Mouse (Mus musculus) embryo, embryonic 11.5 days (tissue): ENCODE results near the gene Sfxn5.

Experiments used
- DNase-seq: peaks from one replicate; pipeline ENCODE4 v3.0.0-alpha.2; 2012; ENCODE audit warnings: low read depth, low spot score

Gene Sfxn5

DNA sequence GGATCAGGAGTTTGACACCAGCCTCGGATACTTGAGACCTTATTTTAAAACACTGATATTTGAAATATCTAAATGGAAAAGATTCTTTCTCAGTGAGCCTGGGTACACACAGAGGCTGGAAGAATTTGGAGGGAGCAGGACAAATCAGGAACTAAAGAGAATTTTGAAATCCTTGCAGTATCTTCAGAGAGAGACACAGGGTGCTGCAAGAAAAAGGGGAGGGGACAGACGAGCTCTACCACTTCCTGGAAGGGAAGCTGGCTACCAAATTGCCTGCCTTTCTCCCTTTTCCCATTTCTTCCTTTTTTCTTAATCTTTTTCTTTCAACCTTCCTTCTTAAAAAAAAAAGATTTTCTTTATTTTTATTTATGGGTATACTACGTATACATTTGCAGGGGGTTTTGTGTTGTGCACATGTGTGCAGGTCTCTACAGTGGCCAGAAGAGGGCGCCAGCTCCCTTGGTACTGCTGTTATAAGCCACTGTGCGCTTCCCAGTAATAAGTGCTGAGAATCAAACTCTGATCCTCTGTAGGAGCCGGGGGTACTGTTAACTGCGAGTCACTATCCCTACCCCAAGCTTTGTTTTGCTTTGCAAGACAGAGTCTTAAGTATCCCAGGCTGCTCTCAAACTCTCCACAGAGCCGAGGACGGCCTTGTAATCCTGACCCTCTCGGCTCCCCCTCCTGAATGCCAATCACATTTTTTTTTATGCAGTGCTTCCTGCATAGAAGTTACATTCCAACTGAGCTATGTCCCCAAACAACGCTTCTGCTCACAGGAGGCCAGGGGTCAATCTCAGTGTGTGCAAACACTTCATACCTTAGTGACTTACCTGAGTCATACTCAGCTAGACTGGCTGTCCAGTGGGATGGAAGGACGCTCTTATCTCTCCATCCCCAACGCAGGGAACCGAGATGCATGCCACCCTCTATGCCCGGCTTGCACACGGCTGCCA is 42.1 kb downstream of the Sfxn5 start:
- DNase-seq, result no peak

DNA sequence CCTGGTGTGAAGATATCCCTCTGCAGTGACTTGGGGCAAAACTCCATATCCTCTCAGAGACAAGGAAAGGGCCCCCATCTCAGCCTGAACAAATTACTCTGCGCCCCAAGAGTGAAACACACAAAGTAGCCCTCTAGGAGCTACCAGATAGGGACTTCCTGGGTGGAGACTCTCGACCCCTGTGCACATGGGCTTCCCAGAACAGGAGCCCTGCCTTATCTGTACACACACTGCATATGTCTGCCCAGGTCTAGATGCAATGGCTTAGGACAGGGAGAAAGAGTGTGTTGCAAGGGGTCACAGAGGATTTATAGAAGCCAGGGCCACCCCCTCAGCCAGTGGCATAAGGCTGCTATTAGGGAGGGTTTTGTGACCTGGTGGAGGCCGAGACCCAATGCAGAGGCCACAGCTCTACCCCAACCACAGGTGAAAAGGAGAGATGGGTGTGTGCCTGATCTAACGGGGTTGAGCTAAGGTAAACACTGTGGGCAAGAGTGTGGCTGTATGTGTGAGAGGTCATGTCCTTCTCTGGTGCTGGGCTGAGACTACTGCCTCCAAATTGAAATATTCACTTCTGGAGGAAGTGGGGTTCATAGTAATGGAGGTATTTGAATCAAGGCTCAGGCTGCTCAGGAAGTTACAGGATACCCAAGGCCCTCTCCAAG is 44.9 kb downstream of the Sfxn5 start:
- no peak for DNase-seq

DNA sequence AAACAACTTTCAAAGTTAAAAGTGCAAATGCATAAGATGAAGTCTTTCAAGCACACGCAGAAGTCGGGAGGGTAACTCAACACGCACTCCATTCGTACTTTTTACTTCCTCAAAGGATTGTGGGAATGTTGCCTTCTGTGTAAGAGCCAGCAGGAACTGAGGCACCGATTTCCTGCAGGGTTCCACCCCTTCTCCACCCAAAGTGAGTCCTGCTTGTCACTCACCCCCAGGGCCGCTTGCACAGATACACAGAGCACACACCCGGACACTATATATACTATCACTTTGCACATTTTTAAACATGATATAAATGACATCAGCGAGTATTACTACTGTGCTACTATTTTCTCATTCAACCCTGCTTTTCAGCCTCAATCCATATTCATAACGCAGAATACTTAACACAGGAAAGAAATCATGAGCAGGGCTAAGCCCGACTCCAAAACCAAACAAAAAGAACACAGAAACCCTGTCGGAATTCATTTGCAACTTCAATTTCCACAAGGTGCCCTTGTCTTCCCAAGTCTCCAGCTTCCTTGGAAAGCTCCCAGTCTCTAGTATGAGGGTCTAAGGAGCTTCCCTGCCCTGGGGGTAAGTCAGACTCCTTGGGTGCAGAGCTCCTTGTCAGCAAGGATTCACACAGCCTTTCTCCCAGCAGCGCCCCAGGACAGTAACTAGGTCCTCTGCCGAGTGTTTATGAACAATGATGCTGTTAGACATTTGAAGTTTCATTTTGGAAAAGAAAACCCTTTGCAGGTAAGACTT is 46.8 kb downstream of the Sfxn5 start:
- no peak for DNase-seq

DNA sequence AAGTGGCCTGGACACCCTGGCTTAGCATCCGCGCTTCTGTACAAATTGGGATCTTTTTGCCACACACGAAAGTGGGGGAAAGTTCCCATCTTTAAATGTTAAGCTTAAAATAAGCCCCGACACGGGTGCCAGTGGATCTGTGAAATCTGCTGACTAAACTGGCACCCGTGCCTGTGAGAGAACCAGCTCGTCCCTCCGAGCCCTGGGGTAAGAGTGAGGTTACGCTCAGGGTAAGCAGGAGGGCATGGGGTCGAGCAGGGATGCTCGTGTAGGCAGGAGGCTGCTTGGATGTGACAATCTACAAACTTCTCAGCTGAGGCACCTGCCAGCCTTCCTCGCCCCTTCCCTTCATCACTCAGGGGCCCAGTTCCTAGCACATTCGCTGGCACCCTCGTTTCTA is 52.4 kb downstream of the Sfxn5 start:
- no peak for DNase-seq

DNA sequence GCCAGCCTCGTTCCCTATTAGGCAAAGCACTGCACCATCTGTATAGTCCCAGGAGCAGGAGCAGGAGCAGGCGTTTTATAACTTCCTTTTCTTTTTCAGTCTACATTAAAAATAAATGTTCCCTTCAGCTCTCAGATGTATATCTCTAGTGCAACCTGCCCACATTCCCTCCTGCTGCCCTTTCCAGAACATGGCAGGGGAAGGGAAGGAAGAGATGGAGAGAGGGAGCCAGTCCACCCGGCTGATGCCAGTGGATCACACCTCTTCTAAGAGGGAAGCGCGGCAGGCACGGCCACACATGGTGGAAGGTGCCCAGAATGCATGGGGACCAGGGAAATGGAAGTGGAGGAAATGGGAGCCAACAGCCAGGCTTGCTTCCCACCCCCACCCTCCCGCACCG is 56.7 kb downstream of the Sfxn5 start:
- no peak for DNase-seq

DNA sequence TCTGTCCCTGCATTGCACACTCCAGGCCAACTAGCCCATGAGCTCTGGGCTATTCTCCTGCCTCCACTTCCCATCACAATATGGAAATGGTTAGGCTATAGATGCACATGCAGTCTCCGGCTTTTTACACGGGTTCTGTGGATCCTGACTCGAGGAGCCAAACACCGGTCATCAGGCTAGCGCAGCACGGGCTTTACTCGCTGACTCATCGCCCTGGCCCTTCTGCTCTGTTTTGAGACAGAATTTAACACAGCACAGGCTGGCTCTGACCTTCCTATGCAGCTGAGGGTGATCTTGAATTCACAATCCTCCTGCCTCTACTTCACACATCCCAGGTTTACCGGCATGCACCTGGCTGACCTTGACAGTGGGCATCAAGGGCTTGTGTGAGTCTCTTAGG is 60.8 kb downstream of the Sfxn5 start:
- no peak for DNase-seq

DNA sequence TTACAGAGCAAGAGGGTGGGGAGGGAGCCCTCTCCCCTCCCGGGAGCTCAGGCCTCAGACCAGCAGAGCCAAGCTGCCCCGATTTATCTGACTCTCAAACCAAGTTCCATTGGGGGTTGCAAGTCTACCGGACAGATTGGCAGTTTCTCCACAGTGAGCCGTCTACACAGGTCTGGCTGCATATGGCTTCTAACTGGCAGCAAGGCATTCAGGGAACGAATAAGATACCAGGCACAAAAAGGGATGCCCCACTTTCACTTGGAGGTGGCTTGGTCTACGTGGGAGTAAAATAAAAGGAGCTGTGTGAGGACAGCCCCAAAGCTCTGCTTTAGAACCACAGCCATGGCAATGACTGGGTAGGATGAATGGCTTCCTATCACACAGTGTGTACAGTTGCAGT is 67.2 kb downstream of the Sfxn5 start:
- no peak for DNase-seq

DNA sequence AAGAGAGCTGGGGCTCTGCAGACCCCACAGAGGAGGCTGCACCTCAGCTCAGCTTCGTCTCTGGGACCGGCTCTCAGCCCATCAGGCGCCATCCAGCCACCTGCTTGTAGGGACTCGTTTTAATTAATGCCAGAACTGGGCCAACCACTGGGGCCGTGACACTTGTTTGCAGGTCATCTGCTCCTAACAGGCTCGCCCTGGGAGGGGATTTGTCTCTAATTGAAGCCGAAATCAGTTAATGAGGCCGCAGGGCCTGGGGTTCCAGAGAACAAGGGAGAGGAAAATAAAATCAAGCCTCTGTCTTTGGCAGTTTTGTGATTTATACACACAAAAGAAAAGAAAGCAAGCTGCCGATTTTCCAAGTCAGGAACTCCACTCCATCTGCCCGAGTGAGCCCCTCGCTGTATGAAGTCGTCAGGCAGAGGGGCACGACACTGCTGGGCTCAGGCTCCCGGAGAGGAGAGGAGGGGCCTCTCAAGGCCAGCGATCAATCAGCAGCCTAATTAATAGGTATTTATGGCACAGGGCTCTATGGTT is 68.2 kb downstream of the Sfxn5 start:
- DNase-seq, result peak; percentile 19

DNA sequence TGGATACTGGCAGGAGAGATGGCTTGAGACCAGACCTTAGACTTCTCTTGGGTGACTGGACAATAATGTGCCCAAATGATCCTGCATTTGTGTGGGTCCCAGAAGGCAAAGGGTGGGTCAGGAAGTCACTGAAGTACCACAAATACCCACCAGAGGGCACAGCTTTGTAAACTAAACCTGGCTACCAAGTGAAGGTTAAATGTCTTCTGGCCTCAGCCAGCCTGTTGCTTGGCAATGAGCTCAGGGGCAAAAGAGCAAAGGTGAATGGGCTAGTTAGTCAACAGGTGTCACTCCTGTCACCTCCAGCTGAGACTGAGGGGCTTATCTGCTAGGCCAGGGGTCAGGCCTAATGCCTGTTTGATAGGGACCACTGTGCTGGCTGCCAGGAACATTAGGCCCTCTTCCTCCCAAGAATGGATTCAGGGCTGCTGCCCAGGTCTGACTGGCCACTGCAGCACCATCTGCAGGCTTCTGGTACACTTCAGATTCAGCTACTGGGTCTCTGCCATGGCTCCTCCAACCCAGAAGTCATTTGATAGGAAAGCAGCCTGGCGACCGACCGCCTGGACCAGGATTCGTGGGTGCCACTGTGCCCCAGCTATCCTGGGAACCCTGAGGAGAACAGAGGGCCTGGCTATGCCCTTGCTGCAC is 70.2 kb downstream of the Sfxn5 start:
- peak; percentile 27 for DNase-seq

DNA sequence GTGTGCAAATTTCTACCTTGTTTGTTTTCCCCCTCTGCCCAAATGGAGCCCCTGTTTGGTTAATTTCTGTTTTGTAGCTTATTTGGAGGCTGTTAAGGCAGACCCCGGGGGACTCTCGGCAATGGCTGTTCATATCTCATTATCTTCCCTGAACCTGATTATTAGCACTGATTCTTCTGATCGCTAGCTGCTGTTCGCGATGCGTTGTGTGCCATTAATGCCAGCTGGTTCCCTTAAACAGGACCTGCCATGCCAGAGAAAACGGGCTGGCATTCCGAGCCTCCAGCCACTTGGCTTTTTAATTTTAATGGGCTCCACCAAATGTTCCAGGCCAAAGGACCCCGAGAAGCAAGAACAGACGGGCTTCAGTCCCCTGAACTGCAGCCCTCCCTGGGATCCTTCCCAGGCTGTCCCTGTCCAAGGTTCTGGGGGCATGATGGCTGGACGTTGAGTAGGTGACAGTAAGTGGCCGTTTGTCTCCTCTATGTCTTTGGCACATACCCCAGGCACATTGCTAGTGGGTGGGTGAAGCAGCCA is 74.1 kb downstream of the Sfxn5 start:
- no peak for DNase-seq

DNA sequence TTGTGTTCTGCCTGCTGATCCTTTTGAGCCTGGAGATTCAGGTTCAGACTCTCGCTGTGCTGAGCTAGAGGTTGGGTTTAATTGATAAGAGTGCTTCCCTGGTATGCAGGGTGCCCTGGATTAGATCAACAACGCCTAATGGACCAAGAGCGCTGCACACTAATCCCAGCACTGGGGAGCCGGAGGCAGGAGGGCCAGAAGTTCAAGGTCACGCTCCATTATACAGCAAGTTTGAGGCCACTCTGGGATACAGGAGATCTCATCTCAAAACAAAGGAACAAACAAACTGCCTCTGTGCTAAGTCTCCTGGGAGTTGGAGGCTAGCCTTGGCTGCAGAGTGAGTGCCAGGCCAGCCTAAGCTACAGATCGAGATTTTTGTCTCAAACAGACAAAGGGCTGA is 77.6 kb downstream of the Sfxn5 start:
- no peak for DNase-seq

DNA sequence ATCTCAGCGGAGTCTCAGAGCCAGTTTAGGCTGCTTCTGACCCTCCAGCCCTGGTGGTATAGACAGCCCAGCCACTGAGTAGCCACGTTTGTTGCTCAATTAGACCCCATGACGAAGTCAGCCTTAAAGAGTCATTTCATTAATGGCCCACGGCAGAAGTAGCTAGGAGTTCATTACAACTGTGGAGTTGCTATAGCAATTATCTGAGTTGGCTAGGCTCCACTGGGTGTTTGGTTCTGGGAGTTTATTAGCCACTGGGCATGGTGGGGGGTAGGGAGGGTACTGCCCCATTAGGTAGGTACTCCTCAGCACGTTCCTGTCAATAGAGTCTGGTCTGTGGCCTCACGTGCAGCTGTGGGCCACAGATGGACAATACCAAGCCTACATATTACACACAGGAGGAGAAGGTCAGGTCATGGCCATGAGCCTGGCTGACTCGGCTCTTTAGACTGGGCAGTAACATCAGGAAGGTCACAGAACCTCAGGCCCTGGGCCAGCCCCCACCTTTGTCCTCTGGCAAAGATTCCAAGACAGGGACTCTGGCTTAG is 79.2 kb downstream of the Sfxn5 start:
- DNase-seq, result no peak

DNA sequence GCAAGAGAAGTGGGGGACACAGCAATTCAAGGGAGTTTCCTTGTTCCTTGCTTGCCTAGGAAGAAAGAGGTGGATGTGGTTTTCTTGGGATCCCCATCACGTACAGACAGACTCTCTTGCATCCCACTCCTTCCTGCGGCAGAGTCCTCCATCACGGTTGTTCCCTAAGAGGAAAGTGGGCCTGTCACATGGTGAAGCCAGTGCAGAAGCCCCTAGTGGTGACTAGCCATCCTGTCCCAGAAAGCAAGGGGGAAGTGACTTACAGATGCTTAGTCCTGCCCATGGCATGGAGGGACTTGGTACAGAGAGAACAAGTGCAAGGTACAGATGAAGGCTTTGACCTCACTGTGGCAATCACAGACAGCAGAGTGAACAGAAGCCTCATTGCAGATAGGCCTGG is 79.9 kb downstream of the Sfxn5 start:
- DNase-seq, result no peak

DNA sequence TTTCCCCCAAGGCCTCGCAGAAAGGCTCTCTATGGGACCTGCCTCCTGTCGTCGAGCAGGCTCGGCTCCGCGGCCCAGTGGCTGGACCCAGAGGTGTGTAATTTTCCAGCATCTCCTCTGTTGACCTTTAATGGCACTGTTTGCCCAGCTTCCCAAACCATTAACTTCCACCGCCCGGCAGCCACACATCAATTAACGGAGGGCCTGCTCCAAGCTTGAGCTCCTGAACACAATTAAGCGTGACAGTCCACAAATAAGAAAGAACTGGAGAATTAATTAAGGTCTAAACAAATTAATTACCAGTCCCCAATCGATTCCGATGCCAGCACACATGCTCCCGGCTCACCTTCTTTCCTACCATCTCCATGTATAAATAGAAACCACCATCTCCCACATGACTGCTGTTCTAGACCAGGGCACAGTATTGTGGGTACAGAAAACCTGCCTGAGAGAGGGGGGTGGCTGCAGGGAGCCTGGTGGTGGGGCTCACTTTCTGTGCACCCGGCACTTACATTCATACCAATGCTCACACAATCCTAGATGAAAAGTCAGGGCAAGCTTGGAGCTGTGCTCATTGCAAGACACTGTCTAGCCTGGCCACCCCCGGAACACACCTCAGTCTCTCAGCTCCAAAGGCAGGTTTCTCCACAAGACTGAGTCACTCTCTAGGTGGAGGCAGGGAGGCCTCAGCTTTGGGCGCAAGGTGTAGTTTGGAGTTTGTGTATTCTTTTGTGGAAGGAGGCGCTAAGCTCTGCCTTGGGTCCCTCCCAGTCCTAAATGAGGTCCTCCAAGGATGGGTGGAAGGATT is 80.8 kb downstream of the Sfxn5 start:
- no peak for DNase-seq

DNA sequence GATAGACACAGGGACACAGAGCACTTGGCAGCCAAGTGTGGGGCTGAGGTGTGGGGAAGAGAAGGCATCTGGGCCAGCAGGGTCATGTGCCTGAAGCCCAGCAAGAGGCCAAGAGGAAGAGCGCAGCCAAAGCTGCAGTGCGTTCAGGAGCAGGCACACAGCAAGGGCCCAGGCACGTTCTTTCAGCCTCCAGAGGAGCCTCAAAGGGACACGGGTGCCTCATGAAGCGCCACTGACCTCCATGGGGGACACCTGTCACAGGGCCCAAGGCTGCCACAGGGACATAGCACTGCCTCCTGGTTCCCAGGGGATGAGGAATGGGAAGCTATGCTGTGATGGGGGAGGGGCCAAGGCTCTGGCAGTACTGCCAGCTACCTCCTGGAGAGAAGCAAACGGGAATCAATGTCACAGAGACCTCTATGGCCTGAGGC is 82.4 kb downstream of the Sfxn5 start:
- DNase-seq, result no peak

DNA sequence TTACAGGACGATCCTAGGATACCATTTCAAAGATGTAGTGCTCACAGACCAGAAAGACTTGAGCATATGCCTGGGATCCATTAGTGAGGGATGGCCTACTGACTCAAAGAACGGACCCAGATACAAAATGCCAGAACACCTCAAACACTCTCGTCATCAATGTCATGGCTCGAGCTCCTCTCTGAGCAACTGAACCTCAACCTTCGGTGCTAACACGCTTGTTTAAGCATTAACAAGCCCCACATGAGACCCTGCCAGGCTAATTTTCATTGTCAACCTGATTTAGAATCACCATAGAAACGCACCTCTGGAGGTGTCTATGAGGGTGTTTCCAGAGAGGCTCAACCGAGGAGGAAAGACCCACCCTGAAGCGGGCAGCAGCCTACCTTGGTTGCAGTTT is 83.4 kb downstream of the Sfxn5 start:
- no peak for DNase-seq

DNA sequence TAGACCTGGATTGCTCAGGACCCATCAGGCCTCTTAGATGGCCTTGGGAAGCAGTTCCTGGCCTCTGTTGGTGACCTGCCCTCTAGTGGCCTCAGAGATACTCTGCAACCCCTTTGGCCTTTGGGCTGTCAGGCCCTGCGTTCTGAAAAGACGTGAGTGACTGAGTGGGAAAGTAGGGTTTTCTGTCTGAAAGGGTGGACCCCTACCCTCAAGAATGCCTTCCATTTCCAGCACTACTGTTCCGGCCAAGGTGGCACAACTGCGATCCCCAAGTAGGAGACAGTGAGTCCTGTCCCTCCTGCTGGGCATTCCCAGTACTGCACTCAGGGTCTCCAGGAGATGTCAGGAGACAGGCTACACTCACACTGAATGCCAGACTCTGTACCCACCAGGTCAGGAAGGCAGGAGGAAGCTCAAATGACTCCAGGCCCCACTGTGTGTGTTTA is 94.2 kb downstream of the Sfxn5 start:
- DNase-seq, result peak; percentile 54

DNA sequence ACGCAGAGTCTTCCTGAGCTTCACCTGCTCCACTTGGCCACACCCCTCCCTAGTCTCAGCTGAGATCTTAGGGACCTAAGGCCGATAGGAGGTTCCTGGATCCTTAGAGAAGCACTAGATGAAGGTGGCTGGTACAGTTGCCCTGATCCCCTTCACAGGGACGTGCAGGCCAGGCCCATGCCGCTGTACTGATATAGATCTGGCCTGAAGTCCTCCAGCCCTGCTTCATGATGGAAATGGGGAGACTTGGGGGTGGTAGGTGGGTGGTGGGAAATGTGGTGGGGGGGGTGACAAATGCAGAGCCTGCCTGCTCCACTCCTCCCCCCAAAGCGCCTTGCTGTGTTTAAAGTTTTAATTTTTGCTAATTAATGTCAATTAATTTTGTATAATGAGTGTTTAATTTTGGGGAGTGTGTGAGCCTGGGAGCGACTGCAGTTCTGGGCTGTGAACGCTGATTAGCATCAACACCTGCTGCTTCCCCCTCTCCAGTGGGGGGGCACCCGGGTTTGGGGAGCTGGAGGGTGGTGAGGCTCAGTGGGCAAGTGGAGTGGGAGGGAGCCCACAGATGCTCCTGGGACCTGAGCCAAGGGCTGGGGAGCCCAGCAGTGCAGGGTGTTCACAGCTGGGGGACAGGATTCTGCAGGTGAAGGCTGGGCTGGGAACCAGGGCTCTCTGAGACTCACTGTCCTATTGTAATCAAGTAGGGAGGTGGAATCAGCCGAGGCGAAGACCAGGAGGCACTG is 95.5 kb downstream of the Sfxn5 start:
- DNase-seq, result no peak

DNA sequence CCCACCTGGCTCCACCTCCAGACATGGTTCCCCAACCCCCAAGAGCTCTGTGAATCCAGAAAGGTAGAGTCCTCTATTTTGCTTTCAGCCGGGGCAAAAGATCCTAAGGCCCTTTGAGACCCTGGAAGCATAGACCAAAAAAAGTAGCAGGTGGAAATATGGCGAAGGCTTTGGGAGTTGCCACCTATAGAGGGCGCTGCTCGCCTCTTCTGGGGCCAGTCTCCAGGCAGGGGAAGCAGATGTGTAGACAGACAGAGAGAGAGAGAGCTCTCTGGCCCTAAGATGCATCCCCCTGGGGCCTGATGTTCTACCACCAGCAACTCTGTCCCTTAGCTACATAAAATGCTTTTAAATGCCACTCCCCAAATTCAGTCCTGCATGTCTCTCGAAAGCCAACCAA is 96.2 kb downstream of the Sfxn5 start:
- DNase-seq, result no peak
